Mouse (Mus musculus): Measurements from ENCODE around the gene Cc2d1b.

- no peak for TF ChIP-seq CTCF (IDR thresholded peaks at IDR 0.05; ENCODE audit: borderline replicate concordance, insufficient read depth, low read length)
- no peak for TF ChIP-seq POLR2A (IDR thresholded peaks at IDR 0.05; ENCODE audit: low read depth, low read length)
Measured at GRCm38 (mm10) chr4:108629363-108629880, 9.7 kb downstream of the Cc2d1b start.
